Mouse (Mus musculus) ovary, adult 18-20 months (tissue): ENCODE measurements around the gene Gale.

ENCODE experiments used
- DNase-seq: peaks from one replicate; pipeline ENCODE4 v3.0.0; 2022; ENCODE audit warnings: low spot score, mixed read lengths

Gene Gale

GRCm38 (mm10) chr4:135943389-135943788 is 20.1 kb upstream of the Gale start:
- DNase-seq = no peak

- no peak for DNase-seq
Measured at GRCm38 (mm10) chr4:135945706-135946105, 17.8 kb upstream of the Gale start.

GRCm38 (mm10) chr4:135946278-135946658 is 17.3 kb upstream of the Gale start, which contains the start of gene Hmgcl:
TSS of gene Hmgcl (plus strand) at chr4:135946448.
- peak; percentile 88 for DNase-seq

GRCm38 (mm10) chr4:135946659-135947301 is 16.7 kb upstream of the Gale start:
- no peak for DNase-seq

- DNase-seq = no peak
Measured at GRCm38 (mm10) chr4:135948142-135948541, 15.4 kb upstream of the Gale start.

GRCm38 (mm10) chr4:135949475-135949874 is 14.1 kb upstream of the Gale start:
- DNase-seq = no peak

GRCm38 (mm10) chr4:135949911-135950310 is 13.6 kb upstream of the Gale start:
- DNase-seq = no peak

GRCm38 (mm10) chr4:135950365-135950764 is 13.2 kb upstream of the Gale start:
- no peak for DNase-seq

GRCm38 (mm10) chr4:135951505-135951904 is 12.0 kb upstream of the Gale start:
- no peak for DNase-seq

- DNase-seq = no peak
Measured at GRCm38 (mm10) chr4:135953179-135953578, 10.3 kb upstream of the Gale start.

GRCm38 (mm10) chr4:135954241-135954640 is 9.3 kb upstream of the Gale start:
- no peak for DNase-seq

- no peak for DNase-seq
Measured at GRCm38 (mm10) chr4:135955886-135956285, 7.6 kb upstream of the Gale start.

GRCm38 (mm10) chr4:135958354-135958753 is 5.2 kb upstream of the Gale start:
- no peak for DNase-seq

GRCm38 (mm10) chr4:135960717-135961116 is 2.8 kb upstream of the Gale start:
- DNase-seq = no peak

GRCm38 (mm10) chr4:135961709-135962108 is 1.8 kb upstream of the Gale start:
- DNase-seq = no peak

- no peak for DNase-seq
Measured at GRCm38 (mm10) chr4:135962198-135962597, 1.3 kb upstream of the Gale start.

- no peak for DNase-seq
Measured at GRCm38 (mm10) chr4:135962946-135963345, 581 bp upstream of the Gale start.

GRCm38 (mm10) chr4:135964426-135964825 is 899 bp downstream of the Gale start:
- peak; percentile 59 for DNase-seq

- DNase-seq = no peak
Measured at GRCm38 (mm10) chr4:135965113-135965512, 1.6 kb downstream of the Gale start.

- no peak for DNase-seq
Measured at GRCm38 (mm10) chr4:135966283-135966682, 2.8 kb downstream of the Gale start.

GRCm38 (mm10) chr4:135967086-135967760 is 3.7 kb downstream of the Gale start:
- no peak for DNase-seq

- no peak for DNase-seq
Measured at GRCm38 (mm10) chr4:135968271-135968869, 4.8 kb downstream of the Gale start.

- no peak for DNase-seq
Measured at GRCm38 (mm10) chr4:135969070-135969750, 5.7 kb downstream of the Gale start.
